Mouse (Mus musculus) layer of hippocampus, adult 18-20 months (tissue): ENCODE measurements around the gene Ccdc38. TPM values are rescaled to one million over a fixed set of nuclear protein-coding genes. Genes with fewer than 3 reads are reported as not detected.

Experiments
- DNase-seq, 2 experiments: peaks; one replicate each; pipeline ENCODE4 v3.0.0; 2022; ENCODE audit warnings: low spot score in 2 of 2
- total RNA-seq, 2 experiments: library from RNA; stranded (reverse); gene quantifications; 2 replicates each; pipeline ENCODE4 v1.2.3; 2021

Ccdc38 gene
- total RNA-seq, 2 experiments from 2014 or later = not detected

- no peak for DNase-seq
These were observed 65.9 kb downstream of the Ccdc38 start for GRCm38 (mm10) chr10:93606326-93606725.

- no peak for DNase-seq
These were observed 67.6 kb downstream of the Ccdc38 start for GRCm38 (mm10) chr10:93608051-93608450.

GRCm38 (mm10) chr10:93609236-93609635, 68.8 kb downstream of the Ccdc38 start:
- DNase-seq = no peak

- DNase-seq = no peak
These were observed 70.5 kb downstream of the Ccdc38 start for GRCm38 (mm10) chr10:93610896-93611295.

GRCm38 (mm10) chr10:93611419-93612007, 71.1 kb downstream of the Ccdc38 start:
- peak; percentile 12 to 69 for DNase-seq

GRCm38 (mm10) chr10:93614850-93615249, 74.4 kb downstream of the Ccdc38 start:
- DNase-seq = no peak

GRCm38 (mm10) chr10:93620438-93621179, 80.2 kb downstream of the Ccdc38 start:
- DNase-seq = no peak

- DNase-seq = no peak
These were observed 83.3 kb downstream of the Ccdc38 start for GRCm38 (mm10) chr10:93623725-93624124.

- DNase-seq = no peak
These were observed 83.7 kb downstream of the Ccdc38 start for GRCm38 (mm10) chr10:93624151-93624550.

GRCm38 (mm10) chr10:93630310-93630709, 89.9 kb downstream of the Ccdc38 start:
- DNase-seq = no peak

- no peak for DNase-seq
These were observed 91.7 kb downstream of the Ccdc38 start for GRCm38 (mm10) chr10:93632086-93632485.

GRCm38 (mm10) chr10:93633563-93633962, 93.1 kb downstream of the Ccdc38 start:
- DNase-seq = peak in 1 of 2 experiments; percentile 37

Other genes with a start within 250 kb of the Ccdc38 start
- gene Elk3, start 229.5 kb upstream of the Ccdc38 start, total RNA-seq = 1 to 10 TPM; 6.6 to 8.4 TPM
- gene Lta4h, start 87.2 kb upstream of the Ccdc38 start, total RNA-seq = 10 to 100 TPM; 52.4 to 56.4 TPM
- under 1 TPM in 1 of 2 experiments, not detected in 1; 0.30 TPM for gene Hal, start 51.9 kb upstream of the Ccdc38 start, total RNA-seq
- gene Amdhd1, start 599 bp upstream of the Ccdc38 start, total RNA-seq = under 1 TPM; 0.30 to 0.59 TPM
- gene Snrpf, start 49.1 kb downstream of the Ccdc38 start, total RNA-seq = 10 to 100 TPM; 10.5 to 13.5 TPM
- 1 to 10 TPM; 6.4 to 7.8 TPM for gene Ntn4, start 100.0 kb downstream of the Ccdc38 start, total RNA-seq